Mouse (Mus musculus): ENCODE data around the gene Cbfa2t3.

Cbfa2t3 gene

GRCm38 (mm10) chr8:122718711-122719499, 20.0 kb upstream of the Cbfa2t3 start:
- DNase-seq (ENCODE audit: low spot score in 2 of 2), result no peak

- DNase-seq (ENCODE audit: low spot score in 2 of 2), result no peak
These were observed 19.1 kb upstream of the Cbfa2t3 start for GRCm38 (mm10) chr8:122717869-122718509.

- no peak for DNase-seq (ENCODE audit: low spot score in 2 of 2)
These were observed 17.7 kb upstream of the Cbfa2t3 start for GRCm38 (mm10) chr8:122716566-122716965.

GRCm38 (mm10) chr8:122713157-122713518, 14.2 kb upstream of the Cbfa2t3 start:
- no peak for DNase-seq (ENCODE audit: low spot score in 2 of 2)

- no peak for DNase-seq (ENCODE audit: low spot score in 2 of 2)
These were observed 13.7 kb upstream of the Cbfa2t3 start for GRCm38 (mm10) chr8:122712411-122713156.

- peak; percentile 35 to 45 for DNase-seq (ENCODE audit: low spot score in 2 of 2)
These were observed 13.0 kb upstream of the Cbfa2t3 start for GRCm38 (mm10) chr8:122711891-122712365.

GRCm38 (mm10) chr8:122711480-122711879, 12.6 kb upstream of the Cbfa2t3 start:
- no peak for DNase-seq (ENCODE audit: low spot score in 2 of 2)

GRCm38 (mm10) chr8:122709340-122710111, 10.6 kb upstream of the Cbfa2t3 start:
- DNase-seq (ENCODE audit: low spot score in 2 of 2), result no peak

- DNase-seq (ENCODE audit: low spot score in 2 of 2), result no peak
These were observed 8.3 kb upstream of the Cbfa2t3 start for GRCm38 (mm10) chr8:122707184-122707583.

- no peak for DNase-seq (ENCODE audit: low spot score in 2 of 2)
These were observed 7.1 kb upstream of the Cbfa2t3 start for GRCm38 (mm10) chr8:122705901-122706561.

- DNase-seq (ENCODE audit: low spot score in 2 of 2), result peak in 1 of 2 experiments; percentile 19
These were observed 5.7 kb upstream of the Cbfa2t3 start for GRCm38 (mm10) chr8:122704612-122705011.

- no peak for DNase-seq (ENCODE audit: low spot score in 2 of 2)
These were observed 4.0 kb upstream of the Cbfa2t3 start for GRCm38 (mm10) chr8:122702957-122703356.

GRCm38 (mm10) chr8:122702301-122702941, 3.5 kb upstream of the Cbfa2t3 start:
- DNase-seq (ENCODE audit: low spot score in 2 of 2), result peak; percentile 67 to 77

- peak in 1 of 2 experiments; percentile 67 for DNase-seq (ENCODE audit: low spot score in 2 of 2)
These were observed 2.7 kb upstream of the Cbfa2t3 start for GRCm38 (mm10) chr8:122701441-122702185.

- peak; percentile 49 to 70 for DNase-seq (ENCODE audit: low spot score in 2 of 2)
These were observed 1.7 kb upstream of the Cbfa2t3 start for GRCm38 (mm10) chr8:122700628-122701027.

GRCm38 (mm10) chr8:122698254-122698768, 598 bp downstream of the Cbfa2t3 start:
- DNase-seq (ENCODE audit: low spot score in 2 of 2), result no peak

- no peak for DNase-seq (ENCODE audit: low spot score in 2 of 2)
These were observed 1.3 kb downstream of the Cbfa2t3 start for GRCm38 (mm10) chr8:122697586-122697985.

- DNase-seq (ENCODE audit: low spot score in 2 of 2), result peak in 1 of 2 experiments; percentile 33
These were observed 1.7 kb downstream of the Cbfa2t3 start for GRCm38 (mm10) chr8:122697181-122697581.

GRCm38 (mm10) chr8:122695438-122696042, 3.4 kb downstream of the Cbfa2t3 start:
- no peak for DNase-seq (ENCODE audit: low spot score in 2 of 2)
